Mouse (Mus musculus) adrenal gland, adult 2 months (tissue): ENCODE results near the gene Cyp2s1. TPM values are rescaled to one million over a fixed set of nuclear protein-coding genes. Genes with fewer than 3 reads are reported as not detected.
"Not testable (repeated sequence)": the region's sequence is repeated elsewhere in the genome, so short reads cannot be mapped to it uniquely, and the experiment has no call there.

ENCODE experiments used
- DNase-seq: peaks from one replicate; pipeline ENCODE4 v3.0.0; 2021
- polyA plus RNA-seq: library from polyadenylated mRNA; depleted of rRNA; stranded (reverse); fragments of >200 nt; gene quantifications from 2 replicates; pipeline ENCODE4 v1.2.3, GENCODE M21; 2012
- total RNA-seq, 2 experiments: library from RNA; stranded (reverse); gene quantifications; 2 replicates each; pipeline ENCODE4 v1.2.3; 2021

Cyp2s1 gene
- total and polyA plus RNA-seq, 3 experiments: 2.4 to 3.4 (median 2.5) TPM

GRCm38 (mm10) chr7:25812195-25812594 lies 4.5 kb downstream of the Cyp2s1 start:
- no peak for DNase-seq

- DNase-seq: no peak
These were observed 5.0 kb downstream of the Cyp2s1 start for GRCm38 (mm10) chr7:25811716-25812115.

- peak; percentile 76 for DNase-seq
These were observed 10.9 kb downstream of the Cyp2s1 start for GRCm38 (mm10) chr7:25805631-25806343.

GRCm38 (mm10) chr7:25804792-25805191 lies 11.9 kb downstream of the Cyp2s1 start:
- no peak for DNase-seq

- no peak for DNase-seq
These were observed 13.3 kb downstream of the Cyp2s1 start for GRCm38 (mm10) chr7:25803460-25803859.

GRCm38 (mm10) chr7:25802241-25803125 lies 14.2 kb downstream of the Cyp2s1 start:
- peak; percentile 61 for DNase-seq

GRCm38 (mm10) chr7:25801031-25801430 lies 15.7 kb downstream of the Cyp2s1 start:
- DNase-seq: no peak

- DNase-seq: no peak
These were observed 17.3 kb downstream of the Cyp2s1 start for GRCm38 (mm10) chr7:25799369-25799768.

- DNase-seq: no peak
These were observed 18.2 kb downstream of the Cyp2s1 start for GRCm38 (mm10) chr7:25798540-25798939.

GRCm38 (mm10) chr7:25794775-25795174 lies 21.9 kb downstream of the Cyp2s1 start:
- no peak for DNase-seq

- no peak for DNase-seq
These were observed 23.0 kb downstream of the Cyp2s1 start for GRCm38 (mm10) chr7:25793679-25794078.

GRCm38 (mm10) chr7:25792966-25793365 lies 23.7 kb downstream of the Cyp2s1 start:
- DNase-seq: not testable (repeated sequence)

GRCm38 (mm10) chr7:25790615-25791014 lies 26.1 kb downstream of the Cyp2s1 start:
- DNase-seq: peak; percentile 49

- DNase-seq: no peak
These were observed 27.6 kb downstream of the Cyp2s1 start for GRCm38 (mm10) chr7:25789129-25789440.

GRCm38 (mm10) chr7:25788220-25789128 lies 28.2 kb downstream of the Cyp2s1 start, which contains the start of gene Axl:
Gene Axl (minus strand): TSS chr7:25788705.
- DNase-seq: peak; percentile 56

- no peak for DNase-seq
These were observed 29.1 kb downstream of the Cyp2s1 start for GRCm38 (mm10) chr7:25787456-25788219.

GRCm38 (mm10) chr7:25786974-25787373 lies 29.7 kb downstream of the Cyp2s1 start:
- no peak for DNase-seq

- DNase-seq: no peak
These were observed 31.0 kb downstream of the Cyp2s1 start for GRCm38 (mm10) chr7:25785752-25786151.

GRCm38 (mm10) chr7:25784808-25785207 lies 31.9 kb downstream of the Cyp2s1 start:
- no peak for DNase-seq

GRCm38 (mm10) chr7:25783746-25784145 lies 33.0 kb downstream of the Cyp2s1 start:
- no peak for DNase-seq

GRCm38 (mm10) chr7:25782744-25783143 lies 34.0 kb downstream of the Cyp2s1 start:
- no peak for DNase-seq
